Mouse (Mus musculus) embryonic facial prominence, embryonic 12.5 days (tissue): Measurements from ENCODE around the gene Fam104a. TPM values are rescaled to one million over a fixed set of nuclear protein-coding genes. Genes with fewer than 3 reads are reported as not detected.

Experiments used
- ATAC-seq: fragments of 200-750 bp; cut with Nextera tagmentation; 2 replicates; pipeline ENCODE4 v1.8.0; 2017; ENCODE audit not compliant: insufficient number of reproducible peaks, insufficient read depth, low FRiP score, low TSS enrichment
- H3K27ac ChIP-seq: fragments of 300-500 bp; sonication (generic); 2 replicates; pipeline ENCODE4 v1.5.1; 2016; ENCODE audit warnings: mild to moderate bottlenecking
- H3K27me3 ChIP-seq: fragments of 300-500 bp; sonication (generic); 2 replicates; pipeline ENCODE4 v1.6.1; 2016; ENCODE audit warnings: mild to moderate bottlenecking, moderate library complexity
- H3K36me3 ChIP-seq: fragments of 300-500 bp; sonication (generic); 2 replicates; pipeline ENCODE4 v1.6.1; 2016; ENCODE audit warnings: mild to moderate bottlenecking
- H3K4me1 ChIP-seq: fragments of 300-500 bp; sonication (generic); 2 replicates; pipeline ENCODE4 v1.6.1; 2016
- H3K4me2 ChIP-seq: fragments of 300-500 bp; sonication (generic); replicated peaks from 2 replicates; pipeline ENCODE4 v1.6.1; 2016; ENCODE audit warnings: mild to moderate bottlenecking, moderate library complexity
- H3K4me3 ChIP-seq: fragments of 300-500 bp; sonication (generic); 2 replicates; pipeline ENCODE4 v1.5.1; 2016; ENCODE audit warnings: mild to moderate bottlenecking
- H3K9ac ChIP-seq: fragments of 300-500 bp; sonication (generic); 2 replicates; pipeline ENCODE4 v1.6.1; 2016; ENCODE audit warnings: mild to moderate bottlenecking, moderate library complexity
- H3K9me3 ChIP-seq: fragments of 300-500 bp; sonication (generic); 2 replicates; pipeline ENCODE4 v1.6.1; 2016; ENCODE audit warnings: mild to moderate bottlenecking, moderate library complexity
- WGBS: fragments of 180-500 bp; shearing (Covaris S2); methylation state at CpG from one replicate; pipeline ENCODE4 v1.1.7; 2016; 5-methylcytosine and 5-hydroxymethylcytosine counted together
- polyA plus RNA-seq: library from polyadenylated mRNA; unstranded; fragments of >200 nt; fragmentation: Nextera tagmentation; extraction: Ambion mirVana; gene quantifications from 2 replicates; pipeline ENCODE4 v1.2.1, GENCODE M21; 2016

Fam104a gene
- 52.6 TPM in 2 replicates for polyA plus RNA-seq

GRCm38 (mm10) chr11:113683957-113684706, at the start of gene Fam104a, which contains the start of gene D11Wsu47e:
TSS of gene Fam104a (minus strand) at chr11:113684155.
TSS of gene D11Wsu47e (plus strand) at chr11:113684412.
- Histone ChIP-seq H3K36me3 (peaks cover 15% of the 10 kb centered on the region), H3K4me2 (peak within 1 kb of the TSS; percentile 81), H3K9me3 (no peaks in the 10 kb centered on the region), H3K4me3 (peak within 1 kb of the TSS; percentile 99), H3K27me3 (no peaks in the 10 kb centered on the region), H3K9ac (peak within 1 kb of the TSS; percentile 93), H3K27ac (peak within 1 kb of the TSS; percentile 97), H3K4me1 (peaks cover 26% of the 10 kb centered on the region)
- under 1% methylated on average over 72 of the region's 73 CpGs for WGBS
- peak; percentile 89 for ATAC-seq

- peaks cover 86% of the 10 kb centered on the region for H3K4me1 ChIP-seq
- H3K4me3 ChIP-seq = no peak overlapping the region
- no peaks in the 10 kb centered on the region for H3K9me3 ChIP-seq
- H3K27me3 ChIP-seq = no peaks in the 10 kb centered on the region
- WGBS = 95% methylated on average over 10 of the region's 10 CpGs
- no peak overlapping the region for H3K27ac ChIP-seq
- H3K36me3 ChIP-seq = peaks cover 27% of the 10 kb centered on the region
- no peak overlapping the region for H3K4me2 ChIP-seq
- ATAC-seq = no peak
- no peak overlapping the region for H3K9ac ChIP-seq
Observed at GRCm38 (mm10) chr11:113731945-113732612, 48.1 kb upstream of the Fam104a start.

GRCm38 (mm10) chr11:113730879-113731278, 46.9 kb upstream of the Fam104a start:
- no peak for ATAC-seq
- WGBS = 65% methylated on average over 3 of the region's 3 CpGs
- Histone ChIP-seq H3K36me3 (peaks cover 38% of the 10 kb centered on the region), H3K4me3 (no peak overlapping the region), H3K9me3 (no peaks in the 10 kb centered on the region), H3K4me1 (peaks cover 90% of the 10 kb centered on the region), H3K4me2 (no peak overlapping the region), H3K9ac (no peak overlapping the region), H3K27me3 (no peaks in the 10 kb centered on the region), H3K27ac (peak overlapping the region; percentile 30)

- Histone ChIP-seq H3K9ac (no peak overlapping the region), H3K9me3 (no peaks in the 10 kb centered on the region), H3K4me3 (no peak overlapping the region), H3K27me3 (no peaks in the 10 kb centered on the region), H3K4me2 (no peak overlapping the region), H3K36me3 (peaks cover 47% of the 10 kb centered on the region), H3K27ac (no peak overlapping the region), H3K4me1 (peaks cover 83% of the 10 kb centered on the region)
- 39% methylated on average over 8 of the region's 8 CpGs for WGBS
- ATAC-seq = no peak
Observed at GRCm38 (mm10) chr11:113729917-113730316, 46.0 kb upstream of the Fam104a start.

- H3K9me3 ChIP-seq = no peaks in the 10 kb centered on the region
- no peaks in the 10 kb centered on the region for H3K27me3 ChIP-seq
- no peak overlapping the region for H3K27ac ChIP-seq
- no peak overlapping the region for H3K4me2 ChIP-seq
- no peak overlapping the region for H3K9ac ChIP-seq
- peaks cover 50% of the 10 kb centered on the region for H3K36me3 ChIP-seq
- peaks cover 76% of the 10 kb centered on the region for H3K4me1 ChIP-seq
- WGBS = 76% methylated on average over 21 of the region's 21 CpGs
- ATAC-seq = no peak
- H3K4me3 ChIP-seq = no peak overlapping the region
Observed at GRCm38 (mm10) chr11:113729239-113729638, 45.3 kb upstream of the Fam104a start.

GRCm38 (mm10) chr11:113727992-113728391, 44.0 kb upstream of the Fam104a start:
- Histone ChIP-seq H3K9ac (no peak overlapping the region), H3K9me3 (no peaks in the 10 kb centered on the region), H3K4me1 (peaks cover 66% of the 10 kb centered on the region), H3K36me3 (peaks cover 48% of the 10 kb centered on the region), H3K4me3 (no peak overlapping the region), H3K27me3 (no peaks in the 10 kb centered on the region), H3K27ac (peak overlapping the region; percentile 43), H3K4me2 (no peak overlapping the region)
- WGBS = 28% methylated on average over 6 of the region's 6 CpGs
- ATAC-seq = no peak

GRCm38 (mm10) chr11:113726994-113727888, 43.3 kb upstream of the Fam104a start:
- no peaks in the 10 kb centered on the region for H3K9me3 ChIP-seq
- H3K27me3 ChIP-seq = no peaks in the 10 kb centered on the region
- H3K4me3 ChIP-seq = no peak overlapping the region
- no peak overlapping the region for H3K4me2 ChIP-seq
- ATAC-seq = no peak
- H3K27ac ChIP-seq = peak overlapping the region; percentile 43
- peaks cover 67% of the 10 kb centered on the region for H3K4me1 ChIP-seq
- WGBS = 60% methylated on average over 14 of the region's 14 CpGs
- peaks cover 48% of the 10 kb centered on the region for H3K36me3 ChIP-seq
- no peak overlapping the region for H3K9ac ChIP-seq

GRCm38 (mm10) chr11:113725235-113726048, 41.5 kb upstream of the Fam104a start:
- H3K27ac ChIP-seq = no peak overlapping the region
- H3K9me3 ChIP-seq = no peaks in the 10 kb centered on the region
- 81% methylated on average over 4 of the region's 4 CpGs for WGBS
- no peak for ATAC-seq
- H3K4me3 ChIP-seq = no peak overlapping the region
- H3K36me3 ChIP-seq = peaks cover 48% of the 10 kb centered on the region
- H3K27me3 ChIP-seq = no peaks in the 10 kb centered on the region
- no peak overlapping the region for H3K4me2 ChIP-seq
- no peak overlapping the region for H3K9ac ChIP-seq
- H3K4me1 ChIP-seq = peaks cover 51% of the 10 kb centered on the region

- no peak overlapping the region for H3K27ac ChIP-seq
- ATAC-seq = no peak
- H3K9me3 ChIP-seq = no peaks in the 10 kb centered on the region
- peaks cover 23% of the 10 kb centered on the region; the same call in 1 of the 2 replicates for H3K4me1 ChIP-seq
- WGBS = 69% methylated on average over 14 of the region's 14 CpGs
- H3K9ac ChIP-seq = no peak overlapping the region
- peaks cover 28% of the 10 kb centered on the region for H3K36me3 ChIP-seq
- H3K27me3 ChIP-seq = no peaks in the 10 kb centered on the region
- H3K4me2 ChIP-seq = no peak overlapping the region
- H3K4me3 ChIP-seq = no peak overlapping the region
Observed at GRCm38 (mm10) chr11:113722405-113723090, 38.6 kb upstream of the Fam104a start.

GRCm38 (mm10) chr11:113717767-113718424, 33.9 kb upstream of the Fam104a start:
- WGBS = 54% methylated on average over 16 of the region's 16 CpGs
- no peak for ATAC-seq

More at GRCm38 (mm10) chr11:113717767-113718424, 33.9 kb upstream of the Fam104a start:
- no peak overlapping the region for H3K4me2 ChIP-seq
- no peak overlapping the region for H3K4me3 ChIP-seq
- H3K36me3 ChIP-seq = no peaks in the 10 kb centered on the region
- H3K27me3 ChIP-seq = no peaks in the 10 kb centered on the region
- no peaks in the 10 kb centered on the region for H3K9me3 ChIP-seq
- no peak overlapping the region for H3K27ac ChIP-seq
- H3K9ac ChIP-seq = no peak overlapping the region
- 0 out of 2 replicates have a peak, but pooled peaks cover 3% of the 10 kb centered on the region for H3K4me1 ChIP-seq
